Mouse (Mus musculus): ENCODE data around the gene Cckar. TPM values are rescaled to one million over a fixed set of nuclear protein-coding genes. Genes with fewer than 3 reads are reported as not detected.

Gene Cckar
- polyA plus RNA-seq, 1 experiment = not detected

DNA sequence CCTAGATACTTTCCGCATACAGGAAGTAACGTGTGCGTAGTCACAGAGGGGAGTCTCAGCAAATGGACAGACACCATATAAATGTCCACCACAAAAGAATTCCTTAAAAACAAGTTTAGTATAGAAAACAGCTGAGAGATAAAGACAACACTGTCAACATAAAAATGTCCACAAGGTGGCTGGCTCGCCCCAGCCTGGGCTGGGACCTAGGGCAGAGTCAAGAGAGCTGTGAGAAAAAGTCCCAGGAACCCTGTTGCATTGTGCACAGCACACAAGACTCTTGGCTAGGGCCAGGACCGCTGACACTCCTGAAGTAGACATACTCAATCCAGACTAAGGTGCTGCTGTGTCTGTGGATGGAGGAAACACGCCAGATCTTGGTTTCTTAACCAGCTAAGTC is 49.6 kb downstream of the Cckar start:
- H3K27me3 ChIP-seq (replicated peaks) = no peaks in the 10 kb centered on the region
- no peak overlapping the region for H3K4me3 ChIP-seq (replicated peaks)
- H3K9me3 ChIP-seq = no peaks in the 10 kb centered on the region
- no peak for TF ChIP-seq FLI1 (IDR thresholded peaks at IDR 0.05; ENCODE audit: low read length)
- TF ChIP-seq GATA1 (IDR thresholded peaks at IDR 0.05; ENCODE audit: borderline replicate concordance, low read length) = no peak
- peaks cover 65% of the 10 kb centered on the region for H3K36me3 ChIP-seq (replicated peaks; ENCODE audit: low read length)
- peaks cover 8% of the 10 kb centered on the region for H3K4me1 ChIP-seq

DNA sequence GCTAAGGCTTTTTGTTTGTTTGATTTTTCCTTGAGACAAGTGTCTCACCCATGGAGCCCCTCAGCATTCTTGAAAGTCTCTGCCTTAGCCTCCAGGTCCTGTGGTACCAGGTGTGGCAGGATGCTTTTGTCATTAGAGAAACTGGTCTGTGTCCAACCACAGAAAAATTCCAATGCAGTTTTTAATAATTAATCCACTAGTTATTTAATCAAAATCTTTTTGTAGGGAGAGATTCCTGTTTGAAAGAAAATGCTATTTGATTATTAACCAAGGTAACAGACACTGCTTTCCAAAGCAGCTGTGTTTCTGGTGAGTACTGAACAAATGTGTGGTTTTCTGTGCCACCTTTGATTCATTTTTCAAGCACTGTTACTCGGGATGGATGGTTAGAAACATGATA is 50.9 kb downstream of the Cckar start:
- no peaks in the 10 kb centered on the region for H3K9me3 ChIP-seq
- H3K4me1 ChIP-seq = peaks cover 8% of the 10 kb centered on the region
- TF ChIP-seq GATA1 (IDR thresholded peaks at IDR 0.05; ENCODE audit: borderline replicate concordance, low read length) = no peak
- no peak overlapping the region for H3K4me3 ChIP-seq (replicated peaks)
- peaks cover 71% of the 10 kb centered on the region for H3K36me3 ChIP-seq (replicated peaks; ENCODE audit: low read length)
- H3K27me3 ChIP-seq (replicated peaks) = no peaks in the 10 kb centered on the region

Other genes with a start within 250 kb of the Cckar start
- 6.1 and 13.6 TPM in 2 replicates for gene Rbpj, start 241.6 kb downstream of the Cckar start, polyA plus RNA-seq (2012; ENCODE audit: insufficient read depth, low replicate concordance)
- 1.5 TPM in 1 of 2 replicates, not detected in the other for gene Tbc1d19, start 101.9 kb upstream of the Cckar start, polyA plus RNA-seq (2012; ENCODE audit: insufficient read depth, low replicate concordance)

Measured in megakaryocyte, embryonic 14.5 days (primary cell).